Mouse (Mus musculus): Measurements from ENCODE around the gene Cyp2c70. TPM values are rescaled to one million over a fixed set of nuclear protein-coding genes. Genes with fewer than 3 reads are reported as not detected.

The Cyp2c70 gene
- under 1 TPM; 0.45 to 0.89 TPM for polyA plus RNA-seq (2017; shearing (Covaris generic))

DNA sequence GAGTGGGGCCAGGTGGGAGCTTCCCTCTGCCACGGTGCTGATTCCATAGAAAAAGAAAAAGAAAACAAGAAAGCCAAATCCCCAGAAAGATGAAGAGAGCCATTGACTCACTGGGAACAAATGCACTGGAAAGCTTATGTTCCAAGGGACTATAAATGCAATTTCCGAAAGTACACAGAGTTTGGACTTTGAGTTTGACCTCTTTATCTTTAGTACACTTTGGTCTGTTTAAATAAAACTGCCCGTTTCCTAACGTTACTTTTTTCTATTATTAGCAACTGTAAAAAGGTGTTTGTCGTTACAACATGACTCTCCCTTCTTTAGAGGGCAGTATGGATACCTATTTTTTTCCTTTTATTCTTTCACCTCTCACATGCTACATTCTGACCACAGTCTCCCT lies at the start of gene Cyp2c70:
Gene Cyp2c70, minus strand, starts transcription at position 174 of the 400 bp plus-strand sequence.

Other genes with a start within 250 kb of the Cyp2c70 start
- gene Cyp2c37, start 194.9 kb downstream of the Cyp2c70 start, polyA plus RNA-seq (2017; shearing (Covaris generic)) = not detected
- gene Cyp2c54, start 113.5 kb downstream of the Cyp2c70 start, polyA plus RNA-seq (2017; shearing (Covaris generic)) = under 1 TPM in 1 of 2 experiments, not detected in 1; 0.31 TPM
- gene Cyp2c50, start 97.6 kb downstream of the Cyp2c70 start, polyA plus RNA-seq (2017; shearing (Covaris generic)) = not detected
- gene Pdlim1, start 84.5 kb upstream of the Cyp2c70 start, polyA plus RNA-seq (2017; shearing (Covaris generic)) = 100 to 1,000 TPM; 173 to 272 TPM

Data from inflammation-experienced regulatory T-cells (primary cell).